Mouse (Mus musculus): ENCODE data around the gene Zfp827.

- no peak for TF ChIP-seq CTCF (conservative IDR thresholded peaks at IDR 0.05; ENCODE audit: insufficient read depth, insufficient read length, low read depth, low read length)
- TF ChIP-seq POLR2A (IDR thresholded peaks at IDR 0.05; ENCODE audit: low read depth, low read length): no peak
These were observed 83.2 kb downstream of the Zfp827 start for GRCm38 (mm10) chr8:79111461-79111860.
